Mouse (Mus musculus) ES-Bruce4 (cell line): ENCODE measurements at regions not wholly inside any gene's neighbourhood (a gene's known extent, or its start where the extent isn't known, plus 50 kb on each side); places are given as distances from the start of the nearest gene placed in this dataset.

Source experiments
- CTCF ChIP-seq: IDR thresholded peaks from one replicate; pipeline ENCODE4 v1.8.1; 2011; ENCODE audit warnings: low read depth, low read length
- POLR2A ChIP-seq: IDR thresholded peaks from one replicate; pipeline ENCODE4 v1.8.1; 2011; ENCODE audit warnings: low read length; ENCODE audit not compliant: insufficient read depth

DNA sequence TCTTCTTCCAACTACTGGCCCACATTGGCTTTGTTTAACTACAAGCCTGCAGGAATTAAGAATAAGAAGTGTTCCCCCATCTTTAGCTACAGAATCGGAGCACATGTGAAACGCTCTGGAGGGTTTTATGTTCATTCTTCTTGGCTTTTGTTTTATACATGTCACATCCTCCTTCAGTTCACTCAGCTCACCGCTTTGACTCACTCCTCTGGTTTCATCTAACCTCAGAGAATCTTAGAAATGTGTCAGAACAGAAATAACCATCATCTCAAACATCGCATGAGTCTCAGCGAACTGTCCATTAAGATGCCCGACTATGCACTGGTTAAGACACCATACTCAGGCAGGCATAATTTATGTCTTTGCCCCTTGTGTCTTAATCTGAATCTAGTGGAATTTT is 255.1 kb upstream of the Gm765 start:
- TF ChIP-seq CTCF (no peak), POLR2A (no peak)
